Mouse (Mus musculus) liver, embryonic 11.5 days (tissue): ENCODE measurements at regions not wholly inside any gene's neighbourhood (a gene's known extent, or its start where the extent isn't known, plus 50 kb on each side); places are given as distances from the start of the nearest gene placed in this dataset.

Experiments used
- ATAC-seq: fragments of 200-750 bp; cut with Nextera tagmentation; replicated peaks from 2 replicates; pipeline ENCODE4 v1.8.0; 2017; ENCODE audit warnings: moderate number of reproducible peaks, mild to moderate bottlenecking, moderate TSS enrichment, moderate library complexity; ENCODE audit not compliant: low FRiP score
- DNase-seq: peaks from one replicate; pipeline ENCODE4 v3.0.0-alpha.2; 2017; ENCODE audit warnings: low spot score
- H3K27ac ChIP-seq: fragments of 300-500 bp; sonication (generic); 2 replicates; pipeline ENCODE4 v1.5.1; 2014; ENCODE audit warnings: mild to moderate bottlenecking, low read depth, low read length, control low read depth
- H3K27me3 ChIP-seq: fragments of 300-500 bp; sonication (generic); replicated peaks from 2 replicates; pipeline ENCODE4 v1.6.1; 2014; ENCODE audit warnings: low read length, mixed read lengths; ENCODE audit not compliant: control insufficient read depth, insufficient read depth
- H3K36me3 ChIP-seq: fragments of 300-500 bp; sonication (generic); 2 replicates; pipeline ENCODE4 v1.6.1; 2014; ENCODE audit warnings: mild to moderate bottlenecking, low read length, moderate library complexity, mixed read lengths; ENCODE audit not compliant: control insufficient read depth, insufficient read depth
- H3K4me1 ChIP-seq: fragments of 300-500 bp; sonication (generic); replicated peaks from 2 replicates; pipeline ENCODE4 v1.6.1; 2014; ENCODE audit warnings: low read length, mixed read lengths; ENCODE audit not compliant: control insufficient read depth, insufficient read depth
- H3K4me2 ChIP-seq: fragments of 300-500 bp; sonication (generic); 2 replicates; pipeline ENCODE4 v1.6.1; 2014; ENCODE audit warnings: mild to moderate bottlenecking, control low read depth, moderate library complexity
- H3K4me3 ChIP-seq: fragments of 300-500 bp; sonication (generic); 2 replicates; pipeline ENCODE4 v1.5.1; 2014; ENCODE audit warnings: low read depth, low read length, control low read depth
- H3K9ac ChIP-seq: fragments of 300-500 bp; sonication (generic); 2 replicates; pipeline ENCODE4 v1.6.1; 2014; ENCODE audit warnings: low read depth, low read length, control low read depth
- H3K9me3 ChIP-seq: fragments of 300-500 bp; sonication (generic); 2 replicates; pipeline ENCODE4 v1.6.1; 2016; ENCODE audit warnings: low read length, inconsistent platforms, mixed read lengths; ENCODE audit not compliant: control insufficient read depth
- WGBS: fragments of 180-500 bp; shearing (Covaris S2); extraction: QIAGEN DNeasy Blood & Tissue Kit; methylation state at CpG from one replicate; pipeline ENCODE4 v1.1.7; 2014; 5-methylcytosine and 5-hydroxymethylcytosine counted together

DNA sequence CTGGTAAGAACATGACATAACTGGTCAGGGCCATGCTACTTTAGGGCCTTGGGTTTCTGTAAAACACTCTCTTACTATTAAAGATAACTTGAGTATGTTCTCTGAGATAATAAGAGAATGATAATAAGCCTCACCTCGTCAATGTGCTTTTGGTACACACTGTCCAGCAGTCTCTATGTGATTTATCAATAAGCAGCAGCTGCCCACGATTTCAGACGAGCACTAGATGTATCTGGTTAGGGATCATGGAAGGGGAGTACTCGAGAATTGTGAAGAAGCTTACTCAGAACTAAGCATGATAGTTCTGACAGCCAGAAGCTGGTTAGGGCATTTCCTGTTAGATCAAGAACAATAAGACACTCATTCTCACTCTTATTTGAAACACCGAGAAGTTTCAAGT lies 53.8 kb downstream of the Neurod6 start:
- no peaks in the 10 kb centered on the region for H3K36me3 ChIP-seq
- peak; percentile 45; the same call in 1 of the 2 replicates for ATAC-seq
- no peak overlapping the region for H3K27ac ChIP-seq
- no peak for DNase-seq
- no peaks in the 10 kb centered on the region for H3K27me3 ChIP-seq
- no peak overlapping the region for H3K4me3 ChIP-seq
- WGBS: 42% methylated on average over 5 of the region's 5 CpGs
- no peak overlapping the region for H3K4me2 ChIP-seq
- H3K9me3 ChIP-seq: no peaks in the 10 kb centered on the region
- no peak overlapping the region for H3K9ac ChIP-seq
- no peaks in the 10 kb centered on the region for H3K4me1 ChIP-seq

GRCm38 (mm10) chr6:55620366-55620765 lies 60.7 kb downstream of the Neurod6 start:
- H3K4me1 ChIP-seq: no peaks in the 10 kb centered on the region
- WGBS: 82% methylated on average over 3 of the region's 3 CpGs
- no peak overlapping the region for H3K4me3 ChIP-seq
- no peaks in the 10 kb centered on the region for H3K36me3 ChIP-seq
- no peaks in the 10 kb centered on the region for H3K27me3 ChIP-seq
- H3K27ac ChIP-seq: no peak overlapping the region
- no peak overlapping the region for H3K9ac ChIP-seq
- DNase-seq (no peak), ATAC-seq (no peak)
- H3K9me3 ChIP-seq: no peaks in the 10 kb centered on the region
- no peak overlapping the region for H3K4me2 ChIP-seq

- Histone ChIP-seq H3K27me3 (no peaks in the 10 kb centered on the region), H3K36me3 (no peaks in the 10 kb centered on the region), H3K9me3 (no peaks in the 10 kb centered on the region), H3K27ac (no peak overlapping the region), H3K4me2 (no peak overlapping the region), H3K9ac (no peak overlapping the region), H3K4me1 (no peaks in the 10 kb centered on the region), H3K4me3 (no peak overlapping the region)
- ATAC-seq (no peak), DNase-seq (no peak)
- 73% methylated on average over 13 of the region's 13 CpGs for WGBS
These were observed 63.1 kb downstream of the Neurod6 start for GRCm38 (mm10) chr6:55617922-55618481.

DNA sequence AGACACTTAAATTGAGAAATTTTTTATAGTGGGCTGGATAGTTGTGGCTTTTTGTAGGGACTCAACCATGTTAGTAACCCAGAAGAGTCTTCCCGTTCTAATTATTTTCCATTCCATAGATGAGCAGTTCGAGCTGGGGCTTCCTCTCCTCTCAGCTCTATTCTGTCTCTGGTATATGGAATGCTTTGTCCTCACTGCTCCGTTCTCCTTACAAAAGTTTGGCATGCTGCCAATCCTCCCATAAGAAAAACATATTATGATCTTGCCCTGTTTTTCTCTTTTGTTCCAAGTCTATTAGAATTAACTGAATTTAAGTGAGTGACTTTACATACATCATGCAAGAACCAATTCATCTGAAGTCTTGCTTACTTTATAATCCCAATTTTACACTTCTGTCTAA lies 70.7 kb downstream of the Neurod6 start:
- Histone ChIP-seq H3K4me2 (no peak overlapping the region), H3K4me1 (no peaks in the 10 kb centered on the region), H3K9ac (no peak overlapping the region), H3K27me3 (no peaks in the 10 kb centered on the region), H3K27ac (no peak overlapping the region), H3K4me3 (no peak overlapping the region), H3K9me3 (no peaks in the 10 kb centered on the region), H3K36me3 (no peaks in the 10 kb centered on the region)
- 74% methylated on average over 3 of the region's 3 CpGs for WGBS
- DNase-seq (no peak), ATAC-seq (no peak)

GRCm38 (mm10) chr6:55609976-55610375 lies 71.1 kb downstream of the Neurod6 start:
- no peak overlapping the region for H3K4me3 ChIP-seq

DNA sequence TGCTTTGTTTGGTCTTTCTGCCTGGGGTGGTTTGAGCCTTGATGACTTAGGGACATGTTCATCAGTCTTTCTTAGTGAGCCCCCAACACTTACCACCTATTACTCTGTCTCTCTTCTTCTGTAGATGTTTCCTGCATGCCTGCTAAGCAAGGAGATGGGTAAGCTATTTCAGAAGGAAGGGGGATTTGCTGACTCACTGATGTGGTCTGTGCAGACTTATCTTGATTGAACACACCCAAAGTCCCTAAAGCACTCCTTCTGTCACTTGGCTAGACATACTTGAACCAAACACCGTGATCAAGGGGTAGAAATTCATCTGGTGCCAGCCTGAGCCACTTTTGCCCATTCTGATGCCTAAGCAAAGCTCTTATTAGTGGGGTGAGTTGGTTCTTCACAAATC lies 72.0 kb downstream of the Neurod6 start:
- H3K27me3 ChIP-seq: no peaks in the 10 kb centered on the region
- H3K4me3 ChIP-seq: no peak overlapping the region
- WGBS: 26% methylated on average over 1 of the region's 1 CpGs
- DNase-seq (no peak), ATAC-seq (no peak; the same call in 1 of the 2 replicates)
- H3K9me3 ChIP-seq: no peaks in the 10 kb centered on the region
- H3K27ac ChIP-seq: no peak overlapping the region
- H3K4me1 ChIP-seq: no peaks in the 10 kb centered on the region
- H3K4me2 ChIP-seq: no peak overlapping the region
- H3K9ac ChIP-seq: no peak overlapping the region
- H3K36me3 ChIP-seq: no peaks in the 10 kb centered on the region

More at GRCm38 (mm10) chr6:55609976-55610375, 71.1 kb downstream of the Neurod6 start:
- no peaks in the 10 kb centered on the region for H3K4me1 ChIP-seq
- no peaks in the 10 kb centered on the region for H3K9me3 ChIP-seq
- no peak for ATAC-seq
- no peak for DNase-seq
- 66% methylated on average over 1 of the region's 1 CpGs for WGBS
- H3K4me2 ChIP-seq: no peak overlapping the region
- no peaks in the 10 kb centered on the region for H3K27me3 ChIP-seq
- H3K36me3 ChIP-seq: no peaks in the 10 kb centered on the region
- H3K9ac ChIP-seq: no peak overlapping the region
- no peak overlapping the region for H3K27ac ChIP-seq

- Histone ChIP-seq H3K36me3 (no peaks in the 10 kb centered on the region), H3K9ac (no peak overlapping the region), H3K27me3 (no peaks in the 10 kb centered on the region), H3K27ac (no peak overlapping the region), H3K4me3 (no peak overlapping the region), H3K4me1 (no peaks in the 10 kb centered on the region), H3K9me3 (no peaks in the 10 kb centered on the region), H3K4me2 (no peak overlapping the region)
- no peak for DNase-seq
- no peak for ATAC-seq
- WGBS: 76% methylated on average over 4 of the region's 4 CpGs
These were observed 84.0 kb downstream of the Neurod6 start for GRCm38 (mm10) chr6:55597088-55597487.

DNA sequence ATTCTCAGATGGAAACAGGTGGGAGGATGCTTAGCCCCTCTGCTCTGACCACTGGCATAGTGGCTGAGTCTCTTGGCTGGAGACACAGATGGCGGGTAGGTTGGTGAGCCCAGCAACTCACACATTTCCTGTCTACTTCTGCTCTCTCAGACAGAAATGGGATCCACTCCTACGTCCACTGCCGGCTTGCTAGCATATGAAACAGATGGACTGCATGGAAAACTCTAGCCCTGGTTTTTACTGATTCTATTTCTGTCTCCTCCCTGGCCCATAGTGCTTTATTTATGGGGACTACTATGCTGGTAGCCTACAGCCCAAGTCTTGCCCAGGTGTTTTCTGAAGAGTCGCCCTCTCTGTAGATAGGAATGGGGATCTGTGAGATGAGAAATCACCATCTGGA lies 88.9 kb downstream of the Neurod6 start:
- 82% methylated on average over 4 of the region's 4 CpGs for WGBS
- DNase-seq: no peak
- Histone ChIP-seq H3K27ac (no peak overlapping the region), H3K4me1 (no peaks in the 10 kb centered on the region), H3K4me2 (no peak overlapping the region), H3K4me3 (no peak overlapping the region), H3K9ac (no peak overlapping the region), H3K9me3 (no peaks in the 10 kb centered on the region), H3K27me3 (no peaks in the 10 kb centered on the region), H3K36me3 (no peaks in the 10 kb centered on the region)
- no peak for ATAC-seq

DNA sequence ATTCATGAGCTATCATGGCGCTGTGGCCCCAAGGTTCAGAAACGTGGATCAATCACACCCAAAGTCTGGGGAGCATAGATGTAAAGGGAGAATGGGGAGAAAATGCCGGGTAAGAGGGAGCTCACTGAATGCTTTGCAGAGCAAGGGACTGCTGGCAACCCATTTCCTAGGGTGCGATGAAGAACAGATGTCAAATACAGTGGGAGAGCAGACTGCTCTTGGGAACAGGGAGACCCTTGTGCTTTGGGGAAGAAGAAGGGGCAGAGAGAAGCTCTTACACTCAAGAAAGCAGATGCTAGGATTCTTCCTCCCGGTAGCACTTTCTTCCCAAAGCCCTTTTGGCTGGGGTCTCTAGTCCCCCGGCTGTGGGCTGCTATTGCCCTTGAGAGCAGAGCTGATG lies 100.0 kb downstream of the Neurod6 start:
- Histone ChIP-seq H3K27me3 (no peaks in the 10 kb centered on the region), H3K4me2 (no peak overlapping the region), H3K36me3 (no peaks in the 10 kb centered on the region), H3K9ac (no peak overlapping the region), H3K9me3 (no peaks in the 10 kb centered on the region), H3K27ac (no peak overlapping the region), H3K4me1 (no peaks in the 10 kb centered on the region), H3K4me3 (no peak overlapping the region)
- WGBS: 63% methylated on average over 6 of the region's 6 CpGs
- no peak for DNase-seq
- ATAC-seq: no peak
